Mouse (Mus musculus) adrenal gland, postnatal 25 days (tissue): ENCODE data around the gene Ryr1. TPM values are rescaled to one million over a fixed set of nuclear protein-coding genes. Genes with fewer than 3 reads are reported as not detected.
A peak's percentile ranks its signal among the peaks of the same experiment; 100 is the strongest.
"Not testable (repeated sequence)": the region's sequence is repeated elsewhere in the genome, so short reads cannot be mapped to it uniquely, and the experiment has no call there.

Experiments
- DNase-seq: peaks from one replicate; pipeline ENCODE4 v3.0.0; 2021; ENCODE audit warnings: mixed read lengths
- total RNA-seq: library from RNA; stranded (reverse); gene quantifications from 2 replicates; pipeline ENCODE4 v1.2.3, GENCODE M21; 2021

Gene Ryr1
- total RNA-seq, 1 experiment from 2014 or later, result 0.18 TPM

DNA sequence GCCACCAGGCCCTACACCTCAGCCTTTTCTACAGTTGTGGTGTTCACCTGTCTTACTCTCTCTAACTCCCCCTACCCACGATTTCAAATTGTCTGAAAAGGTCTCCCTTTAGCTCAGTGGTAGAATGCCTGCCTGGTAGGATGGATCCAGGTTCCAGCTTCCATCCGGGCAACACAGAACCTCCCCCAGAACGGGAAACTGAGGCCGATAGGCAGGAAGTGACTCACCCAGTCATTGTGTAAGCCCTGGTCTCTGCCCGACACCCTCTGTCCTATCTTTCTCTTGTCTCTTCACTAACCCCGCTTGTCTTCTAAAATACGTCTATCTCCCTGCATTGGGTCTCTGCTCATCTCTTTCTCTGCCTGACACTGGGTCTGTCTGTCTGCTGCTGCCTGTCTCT lies 139.8 kb downstream of the Ryr1 start:
- no peak for DNase-seq

DNA sequence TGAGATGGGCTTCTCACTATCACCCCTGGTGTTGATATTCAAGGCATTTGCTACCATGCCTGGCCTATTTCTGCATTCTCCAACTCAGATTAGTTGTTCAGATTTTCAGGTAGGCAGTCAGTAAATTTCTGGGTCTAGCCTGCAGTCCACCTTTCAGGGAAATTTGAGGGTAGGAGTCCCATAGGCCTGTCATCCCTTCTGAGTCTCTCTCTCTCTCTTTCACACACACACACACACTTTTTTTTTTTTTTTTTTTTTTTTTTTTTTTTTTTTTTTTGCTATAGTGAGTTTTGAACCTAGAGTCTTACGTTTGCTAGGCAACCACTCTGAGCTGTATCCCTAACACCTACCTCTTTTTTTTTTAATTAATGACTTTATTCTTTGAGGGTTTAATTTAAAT lies 140.5 kb downstream of the Ryr1 start:
- DNase-seq, result no peak

DNA sequence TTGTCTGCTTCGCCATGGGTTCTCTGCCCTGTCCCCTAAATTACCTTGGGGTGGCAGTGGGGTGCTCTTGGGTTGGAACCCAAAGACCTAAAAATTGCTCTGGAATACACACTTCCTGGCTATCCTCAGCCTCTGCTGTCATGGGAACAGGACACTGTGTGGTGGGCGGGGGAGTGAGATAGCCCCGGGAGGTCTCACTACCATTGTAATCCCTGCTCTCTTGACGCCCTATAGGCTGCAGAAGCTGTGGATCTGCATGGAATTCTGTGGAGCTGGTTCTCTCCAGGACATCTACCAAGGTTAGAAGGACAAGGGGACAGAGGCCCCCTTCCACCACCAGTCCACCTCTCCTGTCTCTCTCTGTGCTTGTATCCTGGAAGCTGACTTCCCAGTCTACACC lies 141.1 kb downstream of the Ryr1 start:
- DNase-seq, result no peak

DNA sequence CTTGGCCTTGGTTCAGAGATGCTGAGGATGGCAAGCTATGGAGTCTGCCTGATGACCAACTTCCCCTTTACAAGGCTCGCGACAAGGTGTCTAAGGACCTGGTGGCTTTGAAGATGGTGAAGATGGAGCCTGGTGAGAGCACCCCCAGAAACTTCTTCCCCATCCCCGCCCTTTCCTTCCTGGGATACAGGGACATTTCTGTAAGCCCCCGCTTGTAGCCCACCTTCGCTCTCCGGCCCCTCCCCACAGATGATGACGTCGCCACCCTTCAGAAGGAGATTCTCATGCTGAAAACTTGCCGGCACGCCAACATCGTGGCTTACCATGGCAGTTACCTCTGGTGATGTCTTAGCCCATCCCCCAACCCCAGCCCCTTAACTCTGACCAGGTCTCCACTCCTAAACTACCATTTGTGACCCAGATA lies 141.8 kb downstream of the Ryr1 start:
- DNase-seq, result no peak

DNA sequence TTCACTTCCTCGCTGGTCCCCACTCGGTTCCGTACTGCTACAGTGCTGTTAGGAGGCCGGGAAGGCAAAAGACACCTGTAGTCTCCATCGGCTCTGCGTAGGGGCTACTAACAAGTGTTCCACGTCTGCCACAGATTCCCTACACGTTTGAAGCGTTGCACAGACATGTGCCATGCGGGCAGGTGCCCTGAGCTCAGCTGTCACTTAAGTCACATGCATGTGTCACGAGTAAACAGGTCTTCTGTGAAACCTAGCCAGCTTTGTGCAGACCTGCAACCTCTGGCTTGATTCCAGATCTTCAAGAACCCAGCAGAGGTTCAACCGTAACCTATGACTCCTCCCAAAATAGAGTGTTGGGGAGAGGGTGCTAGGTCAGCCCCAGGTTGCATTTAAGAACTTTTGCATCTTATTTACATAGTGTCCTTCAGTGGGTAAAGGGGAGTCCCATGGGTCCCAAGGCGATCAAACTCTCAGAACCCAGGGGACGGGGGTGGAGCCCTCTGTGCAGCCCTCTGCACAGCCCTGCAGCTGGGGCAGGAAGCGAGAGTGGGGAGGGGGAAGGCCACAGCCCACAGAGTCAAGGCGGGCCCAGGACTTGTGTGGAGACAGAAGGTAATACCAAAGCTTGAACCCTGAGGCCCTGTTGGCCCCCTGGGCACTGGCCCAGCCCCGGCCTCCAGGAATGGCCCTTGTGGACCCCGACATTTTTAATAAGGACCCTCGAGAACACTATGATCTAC lies 142.5 kb downstream of the Ryr1 start:
- no peak for DNase-seq

DNA sequence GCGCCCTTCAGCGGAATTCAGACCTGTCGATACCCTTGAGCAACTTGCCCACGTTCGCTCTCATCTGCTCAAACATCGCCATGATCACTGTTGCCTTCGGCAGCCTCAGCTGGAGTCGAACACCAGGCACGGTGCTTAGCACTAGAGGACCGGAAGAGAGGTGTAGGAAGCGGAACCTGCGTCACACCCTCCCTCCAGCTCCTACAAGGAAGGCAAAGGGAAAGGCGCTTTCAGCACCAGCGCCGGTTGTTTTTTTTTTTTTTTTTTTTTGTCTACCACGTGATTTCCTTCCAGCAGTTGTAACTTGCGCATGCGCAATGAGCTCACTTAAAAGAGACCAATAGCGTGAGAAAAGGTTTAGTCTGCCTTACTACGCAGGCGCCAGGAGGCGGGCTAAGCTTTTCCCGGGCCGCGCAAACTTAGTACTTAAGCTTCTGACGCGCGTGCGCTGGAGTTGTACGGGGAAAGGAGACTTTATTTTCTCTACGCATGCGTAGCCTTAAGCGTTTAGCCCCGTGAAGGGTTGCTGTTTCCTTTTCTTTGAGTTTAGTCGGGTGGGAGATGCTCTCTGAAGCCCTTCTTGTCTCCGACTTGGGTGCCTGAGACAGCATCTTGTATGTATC lies 143.2 kb downstream of the Ryr1 start, which contains the start of the genes Eif3k and Map4k1:
Gene Eif3k (minus strand): TSS at position 214 of the 623 bp plus-strand sequence.
Gene Map4k1 (plus strand): TSS at position 400 of the 623 bp plus-strand sequence.
- peak; percentile 93 for DNase-seq

DNA sequence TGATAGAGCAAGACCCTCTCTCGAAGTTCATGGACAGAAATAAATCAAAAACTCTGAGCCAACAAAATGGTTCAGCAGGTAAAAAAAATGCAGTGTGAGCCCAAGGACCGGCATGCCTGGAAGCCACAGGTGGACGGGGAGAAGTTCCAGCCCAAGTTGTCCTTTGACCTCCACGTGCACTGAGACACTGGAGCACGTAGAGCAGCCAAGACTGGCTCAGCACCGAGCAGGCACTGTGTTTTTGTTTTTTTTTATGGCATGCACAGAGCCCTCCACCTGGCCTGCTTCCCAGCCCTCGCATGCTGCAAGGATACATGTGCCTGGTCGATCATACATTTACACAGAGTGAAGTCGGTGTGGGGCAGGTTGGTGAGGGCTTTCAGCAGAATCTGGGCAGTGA lies 147.4 kb downstream of the Ryr1 start:
- DNase-seq, result no peak

DNA sequence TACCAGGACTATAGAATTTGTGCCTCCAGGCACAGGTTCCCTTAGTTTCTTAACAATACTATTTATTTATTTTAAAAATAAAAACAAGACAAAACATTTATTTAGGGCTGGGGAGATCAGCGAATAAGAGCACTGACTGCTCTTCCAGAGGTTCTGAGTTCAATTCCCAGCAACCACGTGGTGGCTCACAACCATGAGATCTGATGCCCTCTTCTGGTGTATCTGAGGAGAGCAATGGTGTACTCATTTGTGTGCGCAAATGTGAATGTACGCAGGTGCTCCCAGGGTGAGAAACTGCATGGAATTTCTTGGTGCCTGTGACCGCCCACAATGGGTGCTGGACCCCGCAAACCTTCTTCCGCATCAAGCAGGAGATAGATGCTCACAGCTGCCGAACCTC lies 152.0 kb downstream of the Ryr1 start:
- no peak for DNase-seq

DNA sequence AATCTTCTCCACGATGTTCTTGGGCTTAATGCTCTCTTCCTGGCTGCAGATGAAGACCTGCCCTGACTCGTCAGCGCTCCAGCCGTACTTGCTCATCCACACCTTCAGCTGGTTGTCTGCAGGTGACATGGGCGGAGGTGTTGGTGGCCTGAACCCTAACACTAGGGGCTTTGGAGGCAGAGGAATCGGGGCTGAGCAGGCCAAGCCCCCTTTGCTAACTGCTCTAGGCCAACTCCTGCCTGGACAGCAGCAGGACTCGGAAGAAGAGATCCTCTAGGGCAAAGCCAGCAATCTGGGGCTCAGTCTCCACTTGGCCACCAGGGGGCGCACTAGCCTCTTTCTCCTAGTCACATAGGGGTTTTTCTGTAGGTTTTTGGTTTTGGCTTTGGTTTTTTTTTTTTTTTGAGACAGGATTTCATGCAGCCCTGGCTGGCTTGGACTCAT lies 152.4 kb downstream of the Ryr1 start:
- DNase-seq, result peak; percentile 83

DNA sequence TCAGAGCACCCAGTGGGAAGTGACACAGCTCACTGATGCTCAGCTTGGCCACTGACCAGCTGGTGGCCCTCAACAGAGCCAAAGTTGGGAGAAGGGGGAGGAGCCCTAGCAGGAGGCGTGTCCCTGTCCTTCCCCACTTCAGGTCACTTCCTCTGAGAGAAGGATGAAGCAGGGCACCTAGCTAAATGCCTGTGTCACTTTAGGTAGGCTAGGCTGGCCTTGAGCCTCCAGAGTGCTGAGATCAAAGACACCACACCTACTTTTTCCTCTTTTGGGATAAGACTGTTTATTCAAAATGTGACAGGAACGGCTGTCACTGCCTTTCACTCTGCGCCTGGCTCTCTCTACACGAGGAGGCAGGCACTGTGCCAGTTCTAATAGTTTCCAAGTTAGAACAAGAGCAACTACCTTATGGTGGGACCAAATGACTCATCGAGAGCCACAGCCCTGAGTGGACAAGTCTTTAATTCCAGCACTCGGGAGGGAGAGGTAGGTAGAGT lies 153.2 kb downstream of the Ryr1 start:
- DNase-seq, result peak; percentile 56

DNA sequence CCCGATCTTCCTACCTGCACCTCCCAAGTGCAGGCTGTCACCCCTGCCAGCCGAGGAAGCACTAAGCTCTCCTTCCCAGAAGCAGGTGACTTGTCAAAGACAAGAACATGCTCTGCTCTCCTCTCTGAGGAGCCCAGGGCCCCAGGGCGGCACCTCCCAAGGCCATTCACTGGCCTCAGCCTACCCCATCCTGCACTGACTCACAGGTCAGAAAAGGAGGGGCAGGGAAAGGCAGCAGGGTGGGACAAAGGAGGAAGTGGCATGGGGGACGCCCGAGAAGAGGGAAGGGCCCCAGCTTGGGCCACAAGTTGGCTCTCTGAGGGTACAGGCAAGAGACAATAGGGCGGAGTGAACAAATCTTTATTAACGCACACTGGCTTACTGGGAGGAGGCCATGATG lies 153.9 kb downstream of the Ryr1 start:
- DNase-seq, result no peak

DNA sequence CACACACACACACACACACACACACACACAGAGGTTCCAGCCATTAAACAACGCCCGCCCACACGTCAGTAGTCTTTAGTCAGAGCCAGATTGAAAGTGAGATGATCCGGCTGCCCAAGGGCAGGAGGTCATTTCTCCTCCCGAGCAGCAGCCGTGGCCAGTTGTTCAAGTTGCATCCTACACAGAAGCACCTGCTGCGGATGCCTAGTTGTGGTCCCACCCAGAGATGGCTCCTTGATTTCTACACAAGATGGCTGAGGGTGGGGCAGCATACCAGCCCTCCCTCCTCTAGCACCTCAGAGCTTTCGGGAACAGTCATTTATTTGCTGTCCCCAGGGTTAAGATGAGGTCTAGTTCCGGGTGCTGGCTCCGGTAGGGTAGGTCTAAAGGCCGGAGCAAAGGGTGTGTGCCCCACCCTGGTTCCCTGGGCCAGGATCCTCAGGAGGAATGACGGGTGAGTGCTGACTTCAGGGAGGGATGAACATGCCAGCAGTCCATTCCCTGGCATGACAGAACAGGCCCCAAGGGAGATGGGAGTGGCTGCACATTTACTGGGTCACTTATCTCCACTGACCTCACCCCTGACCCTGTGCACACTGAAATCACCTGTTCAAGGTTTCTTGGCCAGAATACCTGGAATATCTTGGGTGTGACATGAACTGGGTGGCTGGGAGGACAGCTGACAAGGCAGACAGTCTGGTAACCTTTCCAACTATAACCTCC lies 155.1 kb downstream of the Ryr1 start:
- no peak for DNase-seq

DNA sequence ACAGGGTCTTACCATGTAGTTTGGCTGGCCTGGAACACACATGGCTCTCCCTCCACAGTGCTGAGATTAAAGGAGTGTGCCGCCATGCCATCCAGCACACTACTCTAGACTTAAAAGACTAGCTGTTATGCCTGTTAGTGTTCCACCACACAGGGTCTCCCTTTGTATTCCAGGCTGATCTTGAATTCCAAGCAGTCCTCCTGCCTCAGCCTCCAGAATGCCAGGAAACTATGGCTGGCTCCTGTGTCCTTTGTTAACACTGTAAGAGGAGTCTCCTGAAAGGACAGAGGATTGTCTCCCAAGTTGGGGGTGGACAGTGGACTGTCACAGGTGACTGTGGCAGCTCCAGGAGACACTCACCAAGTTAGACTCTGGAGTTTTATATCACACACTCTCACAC lies 155.7 kb downstream of the Ryr1 start:
- DNase-seq, result no peak

DNA sequence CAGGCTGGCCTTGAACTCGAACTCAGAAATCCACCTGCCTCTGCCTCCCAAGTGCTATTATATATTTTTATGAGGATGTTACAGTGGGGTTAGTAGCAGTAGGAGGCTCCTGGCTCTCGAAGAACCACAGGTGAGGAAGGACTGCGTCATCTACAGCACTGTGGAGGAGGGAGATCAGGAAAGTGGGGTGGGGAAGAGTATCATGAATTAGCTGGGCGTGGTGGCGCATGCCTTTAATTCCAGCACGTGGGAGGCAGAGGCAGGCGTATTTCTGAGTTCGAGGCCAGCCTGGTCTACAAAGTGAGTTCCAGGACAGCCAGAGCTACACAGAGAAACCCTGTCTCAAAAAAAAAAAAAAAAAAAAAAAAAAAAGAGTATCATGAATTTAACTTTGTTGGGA lies 156.9 kb downstream of the Ryr1 start:
- DNase-seq, result not testable (repeated sequence)

DNA sequence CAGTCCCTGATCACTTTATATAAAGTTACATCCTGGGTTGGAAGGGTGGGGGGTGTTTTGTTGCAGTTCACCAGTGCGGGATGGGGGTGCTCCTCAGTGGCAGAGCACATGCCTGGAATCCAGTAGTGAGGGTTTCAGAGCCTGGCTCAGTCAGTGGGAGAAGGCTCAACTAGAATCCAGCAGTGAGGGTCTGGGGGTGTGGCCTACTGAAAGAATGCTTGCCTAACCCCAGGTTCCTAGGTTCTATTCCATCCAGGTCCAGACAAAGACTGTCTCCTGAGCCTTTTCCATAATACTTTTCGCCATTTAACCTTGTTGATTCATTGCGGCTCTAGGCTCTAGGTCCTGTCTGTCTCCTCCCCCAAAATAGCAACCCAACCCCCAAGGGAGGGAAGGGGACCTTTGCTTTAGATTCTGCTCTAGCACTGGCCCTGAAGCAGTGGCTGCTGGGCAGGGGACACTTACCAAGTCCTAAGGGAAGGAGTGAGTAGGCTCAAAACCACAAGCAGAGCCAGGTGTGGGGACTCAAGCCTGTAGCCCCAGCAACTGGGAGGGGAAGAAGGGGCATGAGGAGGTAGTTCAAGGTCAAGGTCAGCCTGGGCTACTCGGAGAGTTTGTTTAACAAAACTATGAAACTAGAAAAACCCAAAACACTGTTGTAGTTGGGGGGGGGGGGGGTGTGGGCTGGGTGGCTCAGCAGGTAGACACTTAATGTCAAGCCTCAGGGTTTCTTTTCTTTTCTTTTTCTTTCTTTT lies 158.1 kb downstream of the Ryr1 start:
- no peak for DNase-seq

DNA sequence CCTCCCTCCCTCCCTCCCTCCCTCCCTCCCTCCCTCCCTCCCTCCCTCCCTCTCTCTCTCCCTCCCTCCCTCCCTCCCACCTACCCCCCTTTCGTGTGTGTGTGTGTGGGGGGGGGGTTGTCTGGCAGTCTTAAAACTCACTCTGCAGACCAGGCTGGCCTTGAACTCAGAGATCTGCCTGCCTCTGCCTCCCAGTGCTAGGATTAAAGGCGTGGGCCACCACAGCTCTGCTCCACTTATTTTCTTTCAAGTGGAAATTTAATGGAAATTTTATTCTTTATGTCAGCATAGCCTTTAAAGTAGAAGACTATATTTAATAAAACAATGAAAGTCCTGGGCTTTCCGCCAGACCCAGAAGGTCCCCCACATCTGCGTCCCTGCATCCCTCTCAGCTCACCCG lies 158.8 kb downstream of the Ryr1 start:
- DNase-seq, result no peak

DNA sequence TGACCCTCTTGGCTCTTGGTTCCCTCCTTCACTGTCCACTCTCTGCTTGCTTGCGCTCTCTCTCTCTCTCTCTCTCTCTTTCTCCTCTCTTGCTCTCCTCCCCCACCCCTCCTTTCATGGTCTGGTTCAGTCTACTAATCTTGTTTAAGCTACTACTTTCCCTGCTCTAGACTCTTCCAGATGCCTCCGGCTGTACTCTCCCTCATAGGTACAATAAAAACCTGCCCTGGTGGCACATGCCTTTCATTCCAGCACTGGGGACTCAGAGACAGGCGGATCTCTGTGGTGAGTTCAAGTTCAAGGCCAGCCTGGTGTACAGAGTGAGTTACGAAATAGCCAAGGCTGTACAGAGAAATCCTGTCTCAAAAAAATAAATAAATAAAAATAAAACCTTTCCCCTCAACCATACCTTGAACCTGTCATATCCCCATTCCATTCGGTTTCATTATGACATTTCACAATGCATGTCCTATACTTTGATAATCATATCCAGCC lies 159.6 kb downstream of the Ryr1 start:
- no peak for DNase-seq

DNA sequence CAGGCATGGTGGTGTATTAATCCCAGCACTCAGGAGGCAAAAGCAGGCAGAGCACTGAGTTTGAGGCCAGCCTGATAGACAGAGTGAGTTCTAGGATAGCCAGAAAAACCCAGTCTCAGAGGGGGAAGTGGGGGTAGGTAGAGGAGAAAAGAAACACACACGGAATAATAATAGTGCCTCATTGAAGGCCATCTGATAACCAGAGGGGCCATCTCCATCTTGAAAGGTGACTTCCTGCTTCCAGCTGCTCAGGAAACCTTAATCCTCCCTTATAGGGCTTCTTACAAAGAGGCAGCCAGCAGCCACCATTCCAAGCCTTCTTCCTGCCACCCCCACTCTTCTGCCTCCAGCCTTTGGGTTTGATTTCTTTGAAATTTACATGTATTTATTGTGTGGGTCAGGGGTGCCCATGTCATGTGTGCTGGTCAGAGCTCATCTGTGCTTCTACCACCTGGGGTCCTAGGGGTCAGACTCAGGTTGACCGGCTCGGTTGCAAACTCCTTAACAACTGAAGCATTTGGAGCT lies 161.5 kb downstream of the Ryr1 start:
- no peak for DNase-seq

DNA sequence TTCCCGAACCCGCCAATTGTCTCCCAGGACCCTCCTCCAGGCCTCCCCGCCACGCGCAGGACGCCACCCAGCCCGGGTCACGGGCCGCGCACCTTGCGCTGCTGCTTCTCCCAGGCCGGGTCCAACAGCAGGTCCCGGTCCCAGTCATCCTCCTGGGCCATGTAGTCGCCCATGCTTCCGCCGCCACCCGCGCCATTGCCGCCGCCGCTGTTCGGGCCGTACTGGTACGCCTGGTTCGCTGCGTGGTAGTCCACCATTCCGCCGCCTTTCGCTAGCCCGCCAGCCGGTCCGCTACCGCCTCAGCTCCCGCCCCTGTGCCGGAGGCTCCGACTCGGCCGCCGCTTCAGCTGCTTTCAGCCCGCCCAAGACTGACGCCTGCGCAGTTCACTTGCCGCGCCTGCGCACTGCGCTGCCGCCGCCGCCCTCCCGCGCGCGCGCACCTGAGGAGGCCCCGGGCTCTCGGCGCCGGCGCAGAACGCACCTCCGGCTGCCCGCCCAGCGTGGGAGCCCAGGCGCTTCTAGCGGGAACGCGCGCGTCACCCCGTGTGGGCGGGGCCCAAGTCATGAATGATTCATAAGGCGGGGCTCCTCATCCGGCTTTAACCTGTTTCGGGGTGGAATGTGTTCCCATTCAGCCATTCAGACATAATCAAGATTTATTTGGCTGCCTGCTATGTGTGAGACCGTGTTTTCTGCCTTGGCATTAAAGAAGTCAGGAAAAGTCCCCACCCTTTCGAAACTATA lies 162.9 kb downstream of the Ryr1 start, which contains the start of gene Actn4:
Gene Actn4 (minus strand): TSS at position 414 of the 744 bp plus-strand sequence.
- peak; percentile 99 for DNase-seq

DNA sequence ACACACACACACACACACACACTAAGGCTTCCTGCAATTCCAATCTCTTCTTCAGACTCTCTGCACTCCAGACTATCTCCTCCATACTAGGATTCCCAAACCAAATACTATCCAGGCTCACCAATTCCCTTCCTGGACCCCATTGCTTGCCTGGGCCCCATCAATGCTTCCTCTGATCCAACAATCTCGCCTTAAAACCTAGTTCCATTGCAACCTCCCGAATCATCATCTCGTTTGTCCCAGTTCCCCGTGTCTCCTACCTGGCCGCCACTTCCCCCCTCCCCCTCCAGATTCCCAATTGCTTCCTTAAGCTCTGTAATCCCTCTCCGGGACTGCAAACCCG lies 163.4 kb downstream of the Ryr1 start:
- DNase-seq, result no peak
